Mouse (Mus musculus) myocyte (in vitro differentiated cells): ENCODE data around the gene Hist2h4. TPM values are rescaled to one million over a fixed set of nuclear protein-coding genes. Genes with fewer than 3 reads are reported as not detected.
A peak's percentile ranks its signal among the peaks of the same experiment; 100 is the strongest.

Experiments used
- H3K27me3 ChIP-seq: one replicate; pipeline ENCODE4 v1.6.1; 2011; ENCODE audit not compliant: control insufficient read depth, insufficient read depth, insufficient read length
- H3K36me3 ChIP-seq: one replicate; pipeline ENCODE4 v1.6.1; 2011; ENCODE audit not compliant: control insufficient read depth, insufficient read depth
- H3K4me2 ChIP-seq: one replicate; pipeline ENCODE4 v1.6.1; 2011; ENCODE audit warnings: low read depth, control low read depth
- H3K4me3 ChIP-seq: one replicate; pipeline ENCODE4 v1.5.1; 2011; ENCODE audit warnings: mild to moderate bottlenecking, control low read depth, moderate library complexity
- H3K79me2 ChIP-seq: one replicate; pipeline ENCODE4 v1.6.1; 2011; ENCODE audit not compliant: control insufficient read depth, insufficient read depth
- H3ac ChIP-seq: one replicate; pipeline ENCODE4 v1.6.1; 2011; ENCODE audit not compliant: control insufficient read depth, insufficient read length
- CEBPB ChIP-seq: IDR thresholded peaks from 2 replicates; pipeline ENCODE4 v1.6.1; 2011; ENCODE audit warnings: mild to moderate bottlenecking, moderate library complexity; ENCODE audit not compliant: poor library complexity, insufficient read depth, severe bottlenecking
- E2F4 ChIP-seq: IDR thresholded peaks from one replicate; pipeline ENCODE4 v1.6.1; 2011; ENCODE audit warnings: mild to moderate bottlenecking, control low read depth, moderate library complexity; ENCODE audit not compliant: insufficient read depth
- MAX ChIP-seq: IDR thresholded peaks from one replicate; pipeline ENCODE4 v1.6.1; 2011; ENCODE audit warnings: low read depth, mild to moderate bottlenecking, control low read depth
- MYOD1 ChIP-seq, 3 experiments: IDR thresholded peaks; one replicate each; pipeline ENCODE4 v1.6.1; 2011; ENCODE audit warnings: control low read depth in 2 of 3, low read depth in 2 of 3, mild to moderate bottlenecking in 2 of 3, moderate library complexity in 1 of 3; ENCODE audit not compliant: insufficient read length in 2 of 3, control insufficient read depth in 1 of 3
- MYOG ChIP-seq, 3 experiments: IDR thresholded peaks; one replicate each; pipeline ENCODE4 v1.6.1; 2011; ENCODE audit warnings: control low read depth in 2 of 3, low read depth in 2 of 3, mild to moderate bottlenecking in 2 of 3; ENCODE audit not compliant: insufficient read length in 2 of 3, control insufficient read depth in 1 of 3, insufficient read depth in 1 of 3
- POLR2A ChIP-seq: IDR thresholded peaks from one replicate; pipeline ENCODE4 v1.6.1; 2011; ENCODE audit warnings: low read depth, mild to moderate bottlenecking, control low read depth, moderate library complexity; ENCODE audit not compliant: insufficient read length
- POLR2AphosphoS2 ChIP-seq: IDR thresholded peaks from one replicate; pipeline ENCODE4 v1.6.1; 2011; ENCODE audit warnings: low read depth, control low read depth; ENCODE audit not compliant: insufficient read length
- REST ChIP-seq: IDR thresholded peaks from one replicate; pipeline ENCODE4 v1.6.1; 2011; ENCODE audit warnings: mild to moderate bottlenecking, control low read depth, moderate library complexity; ENCODE audit not compliant: insufficient read depth, insufficient read length
- SRF ChIP-seq: IDR thresholded peaks from one replicate; pipeline ENCODE4 v1.6.1; 2011; ENCODE audit warnings: low read depth; ENCODE audit not compliant: control insufficient read depth, insufficient read length
- TCF12 ChIP-seq: IDR thresholded peaks from one replicate; pipeline ENCODE4 v1.6.1; 2011; ENCODE audit warnings: mild to moderate bottlenecking, control low read depth; ENCODE audit not compliant: poor library complexity, insufficient read depth, severe bottlenecking
- TCF3 ChIP-seq: IDR thresholded peaks from one replicate; pipeline ENCODE4 v1.6.1; 2011; ENCODE audit warnings: low read depth, control low read depth; ENCODE audit not compliant: insufficient read length
- USF1 ChIP-seq: IDR thresholded peaks from one replicate; pipeline ENCODE4 v1.6.1; 2011; ENCODE audit warnings: low read depth, mild to moderate bottlenecking, control low read depth, moderate library complexity
- polyA plus RNA-seq: library from polyadenylated mRNA; unstranded; fragments of >200 nt; fragmentation: generic; extraction: Trizol; gene quantifications from one replicate; pipeline ENCODE4 v1.2.1, GENCODE M21; 2012; ENCODE audit warnings: missing spikeins

The Hist2h4 gene
- polyA plus RNA-seq, 1 experiment, result 1.1 TPM

GRCm38 (mm10) chr3:96237335-96237903, 25.7 kb downstream of the Hist2h4 start:
- Histone ChIP-seq H3K79me2 (no peaks in the 10 kb centered on the region), H3ac (no peak overlapping the region), H3K36me3 (no peaks in the 10 kb centered on the region), H3K4me2 (peak overlapping the region; percentile 85), H3K4me3 (peak overlapping the region; percentile 31), H3K27me3 (no peaks in the 10 kb centered on the region)
- TF ChIP-seq MYOD1 (IDR thresholded peaks at IDR 0.05; ENCODE audit: control insufficient read depth in 1 of 3, insufficient read length in 2 of 3, low read depth in 2 of 3) (no peak), E2F4 (no peak), TCF3 (no peak), TCF12 (no peak), REST (no peak), POLR2A (peak; percentile 22), POLR2AphosphoS2 (peak; percentile 15), CEBPB (no peak), MAX (no peak)

GRCm38 (mm10) chr3:96236834-96237334, 26.2 kb downstream of the Hist2h4 start:
- H3K4me3 ChIP-seq, result peak overlapping the region; percentile 31
- H3K36me3 ChIP-seq, result no peaks in the 10 kb centered on the region
- H3ac ChIP-seq, result no peak overlapping the region
- TF ChIP-seq E2F4 (no peak), MAX (no peak), MYOG (IDR thresholded peaks at IDR 0.05; ENCODE audit: control insufficient read depth in 1 of 3, insufficient read depth in 1 of 3, insufficient read length in 2 of 3, low read depth in 2 of 3) (no peak)
- H3K27me3 ChIP-seq, result no peaks in the 10 kb centered on the region
- peak overlapping the region; percentile 85 for H3K4me2 ChIP-seq
- H3K79me2 ChIP-seq, result no peaks in the 10 kb centered on the region

GRCm38 (mm10) chr3:96235836-96236235, 27.3 kb downstream of the Hist2h4 start:
- Histone ChIP-seq H3K4me2 (no peak overlapping the region), H3K36me3 (no peaks in the 10 kb centered on the region), H3K79me2 (no peaks in the 10 kb centered on the region), H3ac (no peak overlapping the region), H3K4me3 (peak overlapping the region; percentile 31), H3K27me3 (no peaks in the 10 kb centered on the region)
- no peak for TF ChIP-seq E2F4
- no peak for TF ChIP-seq MAX
- TF ChIP-seq CEBPB, result no peak
- TF ChIP-seq TCF12, result no peak
- no peak for TF ChIP-seq POLR2A
- TF ChIP-seq MYOD1 (IDR thresholded peaks at IDR 0.05; ENCODE audit: control insufficient read depth in 1 of 3, insufficient read length in 2 of 3, low read depth in 2 of 3), result no peak
- TF ChIP-seq POLR2AphosphoS2, result peak; percentile 50

- Histone ChIP-seq H3K4me2 (no peak overlapping the region), H3K4me3 (no peak overlapping the region), H3K36me3 (no peaks in the 10 kb centered on the region), H3ac (no peak overlapping the region), H3K27me3 (no peaks in the 10 kb centered on the region), H3K79me2 (no peaks in the 10 kb centered on the region)
- TF ChIP-seq E2F4 (no peak), REST (no peak), MYOG (IDR thresholded peaks at IDR 0.05; ENCODE audit: control insufficient read depth in 1 of 3, insufficient read depth in 1 of 3, insufficient read length in 2 of 3, low read depth in 2 of 3) (no peak), MYOD1 (IDR thresholded peaks at IDR 0.05; ENCODE audit: control insufficient read depth in 1 of 3, insufficient read length in 2 of 3, low read depth in 2 of 3) (no peak), POLR2A (no peak), USF1 (no peak), CEBPB (no peak), POLR2AphosphoS2 (no peak), MAX (no peak), TCF12 (no peak), SRF (no peak), TCF3 (no peak)
These were observed 28.2 kb downstream of the Hist2h4 start for GRCm38 (mm10) chr3:96234914-96235313.

GRCm38 (mm10) chr3:96231758-96232120, 31.4 kb downstream of the Hist2h4 start:
- TF ChIP-seq MYOG (IDR thresholded peaks at IDR 0.05; ENCODE audit: control insufficient read depth in 1 of 3, insufficient read depth in 1 of 3, insufficient read length in 2 of 3, low read depth in 2 of 3), result no peak
- TF ChIP-seq MYOD1 (IDR thresholded peaks at IDR 0.05; ENCODE audit: control insufficient read depth in 1 of 3, insufficient read length in 2 of 3, low read depth in 2 of 3), result no peak

More at GRCm38 (mm10) chr3:96231758-96232120, 31.4 kb downstream of the Hist2h4 start:
- H3K4me2 ChIP-seq, result no peak overlapping the region
- no peak overlapping the region for H3K4me3 ChIP-seq
- H3K36me3 ChIP-seq, result no peaks in the 10 kb centered on the region
- H3K79me2 ChIP-seq, result no peaks in the 10 kb centered on the region
- H3ac ChIP-seq, result no peak overlapping the region
- H3K27me3 ChIP-seq, result no peaks in the 10 kb centered on the region
